Mouse (Mus musculus) embryonic facial prominence, embryonic 10.5 days (tissue): Measurements from ENCODE around the gene Shmt1. TPM values are rescaled to one million over a fixed set of nuclear protein-coding genes. Genes with fewer than 3 reads are reported as not detected.

ENCODE experiments used
- DNase-seq: peaks from one replicate; pipeline ENCODE4 v3.0.0-alpha.2; 2017; ENCODE audit warnings: low spot score
- H3K27ac ChIP-seq: fragments of 300-500 bp; sonication (generic); replicated peaks from 2 replicates; pipeline ENCODE4 v1.5.1; 2016; ENCODE audit warnings: mild to moderate bottlenecking
- H3K27me3 ChIP-seq: fragments of 300-500 bp; sonication (generic); replicated peaks from 2 replicates; pipeline ENCODE4 v1.6.1; 2016; ENCODE audit warnings: low read depth, mild to moderate bottlenecking; ENCODE audit not compliant: poor library complexity, severe bottlenecking
- H3K36me3 ChIP-seq: fragments of 300-500 bp; sonication (generic); replicated peaks from 2 replicates; pipeline ENCODE4 v1.6.1; 2016; ENCODE audit warnings: mild to moderate bottlenecking, moderate library complexity
- H3K4me1 ChIP-seq: fragments of 300-500 bp; sonication (generic); 2 replicates; pipeline ENCODE4 v1.6.1; 2016
- H3K4me3 ChIP-seq: fragments of 300-500 bp; sonication (generic); 2 replicates; pipeline ENCODE4 v1.5.1; 2016; ENCODE audit warnings: mild to moderate bottlenecking, moderate library complexity
- H3K9me3 ChIP-seq: fragments of 300-500 bp; sonication (generic); 2 replicates; pipeline ENCODE4 v1.6.1; 2016; ENCODE audit warnings: mild to moderate bottlenecking
- WGBS: fragments of 180-500 bp; shearing (Covaris S2); methylation state at CpG from one replicate; pipeline ENCODE4 v1.1.7; 2016; 5-methylcytosine and 5-hydroxymethylcytosine counted together
- polyA plus RNA-seq: library from polyadenylated mRNA; unstranded; fragments of >200 nt; fragmentation: Nextera tagmentation; extraction: Ambion mirVana; gene quantifications from 2 replicates; pipeline ENCODE4 v1.2.1, GENCODE M21; 2016

The Shmt1 gene
- polyA plus RNA-seq, 1 experiment from 2014 or later: 98.3 TPM

GRCm38 (mm10) chr11:60779673-60780189 lies 31.8 kb downstream of the Shmt1 start:
- peaks cover 64% of the 10 kb centered on the region for H3K36me3 ChIP-seq
- no peaks in the 10 kb centered on the region for H3K9me3 ChIP-seq

GRCm38 (mm10) chr11:60777801-60778370 lies 33.6 kb downstream of the Shmt1 start:
- Histone ChIP-seq H3K27ac (peak overlapping the region; percentile 90), H3K27me3 (no peaks in the 10 kb centered on the region), H3K4me1 (peaks cover 71% of the 10 kb centered on the region), H3K9me3 (no peaks in the 10 kb centered on the region), H3K36me3 (peaks cover 46% of the 10 kb centered on the region), H3K4me3 (peak overlapping the region; percentile 93)
- DNase-seq: no peak
- 26% methylated on average over 16 of the region's 16 CpGs for WGBS

More at GRCm38 (mm10) chr11:60779673-60780189, 31.8 kb downstream of the Shmt1 start:
- no peaks in the 10 kb centered on the region for H3K27me3 ChIP-seq
- H3K27ac ChIP-seq: no peak overlapping the region
- H3K4me3 ChIP-seq: peak overlapping the region; percentile 93
- H3K4me1 ChIP-seq: peaks cover 67% of the 10 kb centered on the region
- DNase-seq: no peak
- WGBS: 92% methylated on average over 10 of the region's 10 CpGs

- H3K9me3 ChIP-seq: no peaks in the 10 kb centered on the region
- under 1% methylated on average over 62 of the region's 62 CpGs for WGBS
- peak; percentile 89 for DNase-seq
- peak within 1 kb of the TSS; percentile 93 for H3K4me3 ChIP-seq
- H3K36me3 ChIP-seq: peaks cover 38% of the 10 kb centered on the region
- H3K27ac ChIP-seq: peak within 1 kb of the TSS; percentile 90
- H3K4me1 ChIP-seq: peaks cover 66% of the 10 kb centered on the region
- no peaks in the 10 kb centered on the region for H3K27me3 ChIP-seq
Measured at GRCm38 (mm10) chr11:60776829-60777740, 34.4 kb downstream of the Shmt1 start, which contains the start of the genes Top3a and Smcr8. Top3a (minus strand) TSS chr11:60777365. Smcr8 (plus strand) TSS chr11:60777524.

GRCm38 (mm10) chr11:60776107-60776828 lies 35.2 kb downstream of the Shmt1 start:
- H3K4me1 ChIP-seq: peaks cover 58% of the 10 kb centered on the region
- peak overlapping the region; percentile 93 for H3K4me3 ChIP-seq
- no peaks in the 10 kb centered on the region for H3K9me3 ChIP-seq
- H3K36me3 ChIP-seq: peaks cover 30% of the 10 kb centered on the region
- peak overlapping the region; percentile 90 for H3K27ac ChIP-seq
- no peak for DNase-seq
- no peaks in the 10 kb centered on the region for H3K27me3 ChIP-seq
- 5% methylated on average over 17 of the region's 17 CpGs for WGBS

GRCm38 (mm10) chr11:60775578-60775977 lies 35.9 kb downstream of the Shmt1 start:
- 56% methylated on average over 6 of the region's 6 CpGs for WGBS
- H3K9me3 ChIP-seq: no peaks in the 10 kb centered on the region
- H3K27me3 ChIP-seq: no peaks in the 10 kb centered on the region
- H3K4me3 ChIP-seq: peak overlapping the region; percentile 93
- DNase-seq: no peak
- no peak overlapping the region for H3K27ac ChIP-seq
- H3K36me3 ChIP-seq: peaks cover 23% of the 10 kb centered on the region
- peaks cover 51% of the 10 kb centered on the region for H3K4me1 ChIP-seq

GRCm38 (mm10) chr11:60774841-60775240 lies 36.7 kb downstream of the Shmt1 start:
- Histone ChIP-seq H3K4me1 (peaks cover 44% of the 10 kb centered on the region), H3K9me3 (no peaks in the 10 kb centered on the region), H3K27me3 (no peaks in the 10 kb centered on the region), H3K27ac (no peak overlapping the region), H3K4me3 (peak overlapping the region; percentile 93; the same call in 1 of the 2 replicates), H3K36me3 (peaks cover 16% of the 10 kb centered on the region)
- DNase-seq: no peak
- 88% methylated on average over 1 of the region's 1 CpGs for WGBS

GRCm38 (mm10) chr11:60774158-60774689 lies 37.3 kb downstream of the Shmt1 start:
- no peak overlapping the region for H3K4me3 ChIP-seq
- H3K4me1 ChIP-seq: peaks cover 37% of the 10 kb centered on the region
- peaks cover 9% of the 10 kb centered on the region for H3K36me3 ChIP-seq
- WGBS: 92% methylated on average over 3 of the region's 3 CpGs
- no peaks in the 10 kb centered on the region for H3K27me3 ChIP-seq
- H3K9me3 ChIP-seq: no peaks in the 10 kb centered on the region
- DNase-seq: no peak
- no peak overlapping the region for H3K27ac ChIP-seq

- Histone ChIP-seq H3K4me3 (no peak overlapping the region), H3K4me1 (peaks cover 21% of the 10 kb centered on the region), H3K27ac (no peak overlapping the region), H3K36me3 (no peaks in the 10 kb centered on the region), H3K27me3 (no peaks in the 10 kb centered on the region), H3K9me3 (no peaks in the 10 kb centered on the region)
- WGBS: 77% methylated on average over 4 of the region's 4 CpGs
- no peak for DNase-seq
Measured at GRCm38 (mm10) chr11:60772161-60772560, 39.4 kb downstream of the Shmt1 start.

GRCm38 (mm10) chr11:60770776-60771175 lies 40.7 kb downstream of the Shmt1 start:
- no peak for DNase-seq
- H3K4me1 ChIP-seq: peaks cover 14% of the 10 kb centered on the region
- H3K27me3 ChIP-seq: no peaks in the 10 kb centered on the region
- H3K4me3 ChIP-seq: no peak overlapping the region
- H3K9me3 ChIP-seq: no peaks in the 10 kb centered on the region
- 88% methylated on average over 3 of the region's 3 CpGs for WGBS
- peaks cover 9% of the 10 kb centered on the region; the same call in 1 of the 2 replicates for H3K36me3 ChIP-seq
- H3K27ac ChIP-seq: no peak overlapping the region

GRCm38 (mm10) chr11:60769322-60769721 lies 42.2 kb downstream of the Shmt1 start:
- Histone ChIP-seq H3K9me3 (no peaks in the 10 kb centered on the region), H3K27ac (no peak overlapping the region), H3K27me3 (no peaks in the 10 kb centered on the region), H3K4me1 (peaks cover 3% of the 10 kb centered on the region; the same call in 1 of the 2 replicates), H3K4me3 (no peak overlapping the region), H3K36me3 (peaks cover 22% of the 10 kb centered on the region)
- DNase-seq: no peak
- 87% methylated on average over 2 of the region's 2 CpGs for WGBS

- no peaks in the 10 kb centered on the region for H3K9me3 ChIP-seq
Measured at GRCm38 (mm10) chr11:60766969-60767368, 44.5 kb downstream of the Shmt1 start.

GRCm38 (mm10) chr11:60761681-60762080 lies 49.8 kb downstream of the Shmt1 start:
- H3K27me3 ChIP-seq: no peaks in the 10 kb centered on the region
- 91% methylated on average over 3 of the region's 3 CpGs for WGBS
- DNase-seq: no peak
- H3K27ac ChIP-seq: no peak overlapping the region
- H3K4me1 ChIP-seq: no peaks in the 10 kb centered on the region
- no peak overlapping the region for H3K4me3 ChIP-seq
- no peaks in the 10 kb centered on the region for H3K9me3 ChIP-seq
- peaks cover 85% of the 10 kb centered on the region for H3K36me3 ChIP-seq

More at GRCm38 (mm10) chr11:60766969-60767368, 44.5 kb downstream of the Shmt1 start:
- peaks cover 35% of the 10 kb centered on the region for H3K36me3 ChIP-seq
- no peaks in the 10 kb centered on the region for H3K27me3 ChIP-seq
- DNase-seq: no peak
- no peak overlapping the region for H3K27ac ChIP-seq
- no peak overlapping the region for H3K4me3 ChIP-seq
- no peaks in the 10 kb centered on the region for H3K4me1 ChIP-seq
- WGBS: 87% methylated on average over 4 of the region's 4 CpGs
